Mouse (Mus musculus): ENCODE data around the gene Nhlrc4. TPM values are rescaled to one million over a fixed set of nuclear protein-coding genes. Genes with fewer than 3 reads are reported as not detected.

Nhlrc4 gene
- polyA plus RNA-seq, 1 experiment from 2014 or later: 0.15 TPM

- peak; percentile 95 for DNase-seq (ENCODE audit: low spot score)
- Histone ChIP-seq H3K36me3 (peaks cover 11% of the 10 kb centered on the region; the same call in 1 of the 2 replicates), H3K27ac (peak overlapping the region; percentile 99; the same call in 1 of the 2 replicates), H3K4me3 (peak overlapping the region; percentile 97), H3K27me3 (ENCODE audit: insufficient read depth, poor library complexity, severe bottlenecking) (peaks cover 17% of the 10 kb centered on the region; the same call in 1 of the 2 replicates), H3K9me3 (no peaks in the 10 kb centered on the region), H3K4me1 (peaks cover 41% of the 10 kb centered on the region)
- 76% methylated on average over 2 of the region's 2 CpGs for WGBS
These were observed 2.1 kb downstream of the Nhlrc4 start for GRCm38 (mm10) chr17:25942597-25943151.

GRCm38 (mm10) chr17:25941511-25942241 is 3.1 kb downstream of the Nhlrc4 start:
- Histone ChIP-seq H3K9me3 (no peaks in the 10 kb centered on the region), H3K27me3 (ENCODE audit: insufficient read depth, poor library complexity, severe bottlenecking) (peaks cover 12% of the 10 kb centered on the region; the same call in 1 of the 2 replicates), H3K36me3 (peaks cover 21% of the 10 kb centered on the region), H3K27ac (peak overlapping the region; percentile 99), H3K4me1 (peaks cover 38% of the 10 kb centered on the region), H3K4me3 (peak overlapping the region; percentile 97)
- 2% methylated on average over 54 of the region's 54 CpGs for WGBS
- DNase-seq (ENCODE audit: low spot score): peak; percentile 86

- Histone ChIP-seq H3K9me3 (no peaks in the 10 kb centered on the region), H3K4me1 (no peaks in the 10 kb centered on the region), H3K4me3 (no peak overlapping the region), H3K36me3 (peaks cover 91% of the 10 kb centered on the region), H3K27ac (no peak overlapping the region), H3K27me3 (ENCODE audit: insufficient read depth, poor library complexity, severe bottlenecking) (no peaks in the 10 kb centered on the region)
- WGBS: 95% methylated on average over 1 of the region's 1 CpGs
- no peak for DNase-seq (ENCODE audit: low spot score)
These were observed 10.2 kb downstream of the Nhlrc4 start for GRCm38 (mm10) chr17:25934526-25934925.

- Histone ChIP-seq H3K27me3 (ENCODE audit: insufficient read depth, poor library complexity, severe bottlenecking) (no peaks in the 10 kb centered on the region), H3K4me1 (peaks cover 5% of the 10 kb centered on the region; the same call in 1 of the 2 replicates), H3K4me3 (no peak overlapping the region), H3K9me3 (no peaks in the 10 kb centered on the region), H3K36me3 (peaks cover 50% of the 10 kb centered on the region), H3K27ac (no peak overlapping the region)
- no peak for DNase-seq (ENCODE audit: low spot score)
- WGBS: 81% methylated on average over 2 of the region's 2 CpGs
These were observed 19.4 kb downstream of the Nhlrc4 start for GRCm38 (mm10) chr17:25925348-25925747.

- no peak overlapping the region for H3K4me3 ChIP-seq
- WGBS: 81% methylated on average over 5 of the region's 5 CpGs
- no peaks in the 10 kb centered on the region for H3K9me3 ChIP-seq
- peaks cover 26% of the 10 kb centered on the region for H3K36me3 ChIP-seq
- no peak overlapping the region for H3K27ac ChIP-seq
- H3K27me3 ChIP-seq (ENCODE audit: insufficient read depth, poor library complexity, severe bottlenecking): no peaks in the 10 kb centered on the region
- DNase-seq (ENCODE audit: low spot score): no peak
- peaks cover 25% of the 10 kb centered on the region for H3K4me1 ChIP-seq
These were observed 22.6 kb downstream of the Nhlrc4 start for GRCm38 (mm10) chr17:25922120-25922519.

- Histone ChIP-seq H3K27ac (peak overlapping the region; percentile 93), H3K9me3 (no peaks in the 10 kb centered on the region), H3K36me3 (peaks cover 11% of the 10 kb centered on the region), H3K27me3 (ENCODE audit: insufficient read depth, poor library complexity, severe bottlenecking) (no peaks in the 10 kb centered on the region), H3K4me1 (peaks cover 29% of the 10 kb centered on the region), H3K4me3 (peak overlapping the region; percentile 96)
- peak; percentile 100 for DNase-seq (ENCODE audit: low spot score)
- WGBS: under 1% methylated on average over 40 of the region's 40 CpGs
These were observed 24.7 kb downstream of the Nhlrc4 start for GRCm38 (mm10) chr17:25919786-25920642.

GRCm38 (mm10) chr17:25919144-25919785 is 25.5 kb downstream of the Nhlrc4 start, which contains the start of gene Rab40c:
Gene Rab40c, minus strand, starts transcription at chr17:25919727.
- no peaks in the 10 kb centered on the region for H3K27me3 ChIP-seq (ENCODE audit: insufficient read depth, poor library complexity, severe bottlenecking)
- H3K4me1 ChIP-seq: peaks cover 36% of the 10 kb centered on the region
- peak within 1 kb of the TSS; percentile 93 for H3K27ac ChIP-seq
- DNase-seq (ENCODE audit: low spot score): no peak
- peak within 1 kb of the TSS; percentile 96 for H3K4me3 ChIP-seq
- H3K36me3 ChIP-seq: peaks cover 14% of the 10 kb centered on the region
- H3K9me3 ChIP-seq: no peaks in the 10 kb centered on the region
- WGBS: 1% methylated on average over 68 of the region's 78 CpGs

GRCm38 (mm10) chr17:25918037-25918750 is 26.6 kb downstream of the Nhlrc4 start:
- H3K4me3 ChIP-seq: peak overlapping the region; percentile 96
- peaks cover 14% of the 10 kb centered on the region for H3K36me3 ChIP-seq
- peaks cover 47% of the 10 kb centered on the region for H3K4me1 ChIP-seq
- H3K27me3 ChIP-seq (ENCODE audit: insufficient read depth, poor library complexity, severe bottlenecking): no peaks in the 10 kb centered on the region
- no peak for DNase-seq (ENCODE audit: low spot score)
- H3K27ac ChIP-seq: peak overlapping the region; percentile 92; the same call in 1 of the 2 replicates
- no peaks in the 10 kb centered on the region for H3K9me3 ChIP-seq
- WGBS: 75% methylated on average over 9 of the region's 9 CpGs

GRCm38 (mm10) chr17:25916931-25917647 is 27.7 kb downstream of the Nhlrc4 start:
- no peak overlapping the region for H3K4me3 ChIP-seq
- 85% methylated on average over 8 of the region's 8 CpGs for WGBS
- DNase-seq (ENCODE audit: low spot score): no peak
- H3K9me3 ChIP-seq: no peaks in the 10 kb centered on the region
- no peaks in the 10 kb centered on the region for H3K27me3 ChIP-seq (ENCODE audit: insufficient read depth, poor library complexity, severe bottlenecking)
- no peak overlapping the region for H3K27ac ChIP-seq
- peaks cover 49% of the 10 kb centered on the region for H3K4me1 ChIP-seq
- H3K36me3 ChIP-seq: peaks cover 14% of the 10 kb centered on the region

GRCm38 (mm10) chr17:25914295-25914694 is 30.5 kb downstream of the Nhlrc4 start:
- Histone ChIP-seq H3K9me3 (no peaks in the 10 kb centered on the region), H3K4me3 (no peak overlapping the region), H3K27me3 (ENCODE audit: insufficient read depth, poor library complexity, severe bottlenecking) (no peaks in the 10 kb centered on the region), H3K36me3 (peaks cover 14% of the 10 kb centered on the region), H3K27ac (peak overlapping the region; percentile 7; the same call in 1 of the 2 replicates), H3K4me1 (peaks cover 43% of the 10 kb centered on the region)
- no peak for DNase-seq (ENCODE audit: low spot score)
- WGBS: 76% methylated on average over 4 of the region's 4 CpGs

GRCm38 (mm10) chr17:25913877-25914275 is 30.9 kb downstream of the Nhlrc4 start:
- Histone ChIP-seq H3K27me3 (ENCODE audit: insufficient read depth, poor library complexity, severe bottlenecking) (no peaks in the 10 kb centered on the region), H3K4me1 (peaks cover 39% of the 10 kb centered on the region), H3K4me3 (no peak overlapping the region), H3K27ac (0 out of 2 replicates have a peak overlapping the region, but pooled peaks have one; percentile 29), H3K36me3 (peaks cover 14% of the 10 kb centered on the region), H3K9me3 (no peaks in the 10 kb centered on the region)
- DNase-seq (ENCODE audit: low spot score): no peak
- WGBS: 18% methylated on average over 1 of the region's 1 CpGs
